ENCODE assay signal across 8 mouse cellular contexts in the genomic region with DNA sequence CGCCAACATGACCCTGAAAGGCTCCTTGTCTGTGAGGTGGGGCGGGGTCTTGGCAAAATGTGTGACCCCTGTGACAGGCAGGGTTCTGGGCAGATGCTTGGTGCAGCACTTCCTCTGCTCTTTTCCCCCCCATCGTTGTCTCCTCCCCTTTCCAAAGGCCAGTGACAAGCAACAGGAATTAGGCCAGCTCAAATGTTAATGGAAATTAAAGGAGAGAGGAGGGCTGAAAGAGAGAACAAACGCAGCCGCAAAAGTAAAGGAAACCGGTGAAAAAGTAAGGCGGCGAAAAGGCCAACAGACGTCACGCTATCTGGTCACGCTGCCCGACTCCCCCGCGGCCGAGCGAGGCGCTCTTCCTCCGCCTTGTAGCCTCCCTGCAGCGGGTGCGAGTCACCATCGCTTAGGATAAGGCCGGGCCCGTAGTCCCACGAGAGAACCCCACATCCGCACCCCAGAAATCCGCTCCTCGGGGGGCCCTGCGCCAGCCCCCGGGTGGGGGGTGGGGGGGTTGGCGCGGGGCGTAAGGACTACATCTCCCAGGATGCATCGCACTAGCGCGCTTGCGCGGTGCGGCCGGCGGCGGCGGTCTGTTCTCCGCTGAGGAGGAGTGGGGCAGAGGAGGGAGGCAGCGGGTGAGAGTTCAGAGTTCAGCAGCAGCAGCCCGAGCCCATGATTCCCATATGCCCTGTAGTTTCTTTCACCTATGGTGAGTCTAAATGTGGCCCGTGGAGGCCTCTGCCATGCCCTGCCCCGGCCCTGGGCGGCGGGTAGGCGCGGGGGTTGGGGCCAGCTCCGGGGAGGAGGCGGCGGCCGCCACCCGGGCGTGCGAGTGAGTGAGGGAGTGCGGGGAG. TPM values are rescaled to one million over a fixed set of nuclear protein-coding genes. Genes with fewer than 3 reads are reported as not detected.
DNase-seq lines count a peak whose midpoint lies in the region; ATAC-seq lines count a peak whose summit lies in the region.

Gene Zfr, plus strand, starts transcription at position 590 of the 851 bp plus-strand sequence.

- DNase-seq in MN1 (ENCODE audit: low spot score): peak; percentile 96
- DNase-seq in cerebellum, adult 9-10 months: peak; percentile 94
- DNase-seq in frontal cortex, adult 2 months (ENCODE audit: extremely low spot score in 1 of 2, low spot score in 1 of 2): peak; percentile 78 to 92
- peak; percentile 92 for DNase-seq in hindbrain, embryonic 11.5 days (ENCODE audit: low spot score)
- DNase-seq in layer of hippocampus, postnatal 10 days (ENCODE audit: low spot score in 2 of 2): peak; percentile 94 to 96
- DNase-seq in lung, postnatal 10 days: peak; percentile 94
- DNase-seq in ovary, postnatal 36 days (ENCODE audit: low spot score): peak; percentile 93
- DNase-seq in thymus, postnatal 25 days: peak; percentile 96

- H3K4me1 ChIP-seq in hindbrain, embryonic 11.5 days (replicated peaks; ENCODE audit: control insufficient read depth, insufficient read depth, low read length): peaks cover 2% of the 10 kb centered on the region; the same call in 1 of the 2 replicates

- under 1% methylated on average over 46 of the region's 59 CpGs for WGBS in hindbrain, embryonic 11.5 days

- ATAC-seq in hindbrain, embryonic 11.5 days (ENCODE audit: low FRiP score): peak; percentile 95

- H3K27me3 ChIP-seq in hindbrain, embryonic 11.5 days (ENCODE audit: control insufficient read depth, insufficient read depth, low read length): no peaks in the 10 kb centered on the region

- H3K4me3 ChIP-seq in hindbrain, embryonic 11.5 days (ENCODE audit: low read depth, low read length): peak within 1 kb of the TSS; percentile 99

- no peaks in the 10 kb centered on the region for H3K36me3 ChIP-seq in hindbrain, embryonic 11.5 days (ENCODE audit: control insufficient read depth, insufficient read depth, low read length)

- peak within 1 kb of the TSS; percentile 87 for H3K4me2 ChIP-seq in hindbrain, embryonic 11.5 days (replicated peaks; ENCODE audit: low read depth, low read length)

- peak within 1 kb of the TSS; percentile 88 for H3K27ac ChIP-seq in hindbrain, embryonic 11.5 days (ENCODE audit: low read depth, low read length)

- no peaks in the 10 kb centered on the region for H3K9me3 ChIP-seq in hindbrain, embryonic 11.5 days (ENCODE audit: control insufficient read depth, low read length)

- H3K9ac ChIP-seq in hindbrain, embryonic 11.5 days (ENCODE audit: low read depth, low read length): peak within 1 kb of the TSS; percentile 97

RNA-seq across cellular contexts. Expression of gene Zfr, which starts in this region (rescaled TPM):
- polyA plus RNA-seq in frontal cortex, adult 2 months (2012; rRNA removed): 160 TPM in 2 replicates
- 142 and 165 TPM in 2 replicates for polyA plus RNA-seq in hindbrain, embryonic 11.5 days (2014; fragmentation: Nextera tagmentation; extraction: Ambion mirVana)
- total RNA-seq in layer of hippocampus, postnatal 10 days (2021): 100 to 1,000 TPM; 278 to 285 TPM

Comparison
In these comparisons a context has a peak if more than half of its experiments do, and no peak if none do; other contexts are left out.
1. Peak in every context shown above with its lines: DNase-seq, ATAC-seq, H3K4me3 ChIP-seq and H3K27ac ChIP-seq.